Mouse (Mus musculus) bone marrow, adult 2 months (tissue): ENCODE measurements around the gene Coa7. TPM values are rescaled to one million over a fixed set of nuclear protein-coding genes. Genes with fewer than 3 reads are reported as not detected.

ENCODE experiments used
- H3K27ac ChIP-seq: fragments of 200-500 bp; 2 replicates; pipeline ENCODE4 v1.5.1; 2012; ENCODE audit warnings: low read depth, mild to moderate bottlenecking, control low read depth, inconsistent platforms, low read length; ENCODE audit not compliant: control insufficient read depth, poor library complexity, insufficient read depth
- H3K4me1 ChIP-seq: fragments of 200-500 bp; 2 replicates; pipeline ENCODE4 v1.6.1; 2011; ENCODE audit warnings: low read length; ENCODE audit not compliant: control insufficient read depth, insufficient read depth
- H3K4me3 ChIP-seq: fragments of 200-500 bp; replicated peaks from 2 replicates; pipeline ENCODE3; 2011; ENCODE audit warnings: mild to moderate bottlenecking, low read depth, low read length, control low read depth; ENCODE audit not compliant: control insufficient read depth
- CTCF ChIP-seq: fragments of 200-500 bp; IDR thresholded peaks from 2 replicates; pipeline ENCODE4 v1.5.1; 2011; ENCODE audit warnings: low read length, control low read depth; ENCODE audit not compliant: control insufficient read depth, insufficient read depth
- POLR2A ChIP-seq: fragments of 200-500 bp; IDR thresholded peaks from 2 replicates; pipeline ENCODE4 v1.6.1; 2011; ENCODE audit warnings: low read depth, mild to moderate bottlenecking, control low read depth, low read length, borderline replicate concordance; ENCODE audit not compliant: control insufficient read depth
- WGBS: fragments of 180-500 bp; shearing (Covaris S2); methylation state at CpG from one replicate; pipeline ENCODE4 v1.1.7; 2018; 5-methylcytosine and 5-hydroxymethylcytosine counted together
- polyA plus RNA-seq: library from polyadenylated mRNA; stranded (reverse); fragments of >200 nt; gene quantifications from 2 replicates; pipeline ENCODE4 v1.2.4, GENCODE M21; 2011; ENCODE audit warnings: low replicate concordance; ENCODE audit not compliant: missing spikeins, insufficient read depth, insufficient read length

Coa7 gene
- polyA plus RNA-seq, 1 experiment: 17.3 TPM

DNA sequence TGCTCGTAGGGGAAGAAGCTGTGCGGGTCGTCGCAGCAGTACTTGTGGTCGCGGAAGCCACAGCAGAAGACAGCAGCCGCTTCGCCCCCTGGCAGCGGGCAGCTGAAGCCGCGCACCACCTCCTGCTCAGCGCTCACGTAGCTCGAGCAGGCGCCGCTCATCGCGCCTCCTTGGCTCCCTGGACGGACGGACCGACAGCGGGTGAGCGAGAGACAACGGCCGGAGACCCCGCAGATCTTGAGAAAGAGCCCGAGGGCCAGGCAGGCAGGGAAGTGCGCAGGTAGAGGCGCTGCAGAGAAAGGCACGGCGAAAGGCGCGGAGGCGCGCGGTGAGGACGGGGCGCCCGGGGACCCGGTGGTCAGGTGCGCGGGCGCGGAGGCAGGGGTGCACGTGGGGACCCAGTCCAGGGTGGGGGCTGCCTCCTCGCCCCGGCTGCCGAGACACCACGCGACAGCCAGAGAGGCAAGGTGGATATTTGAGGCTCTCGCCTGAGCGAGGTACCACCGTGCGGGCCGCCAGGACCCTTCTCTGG is 55.3 kb downstream of the Coa7 start, which contains the start of gene Shisal2a:
Shisal2a (minus strand) TSS at position 167 of the 532 bp plus-strand sequence.
- H3K4me3 ChIP-seq: no peak within 1 kb of the TSS
- no peaks in the 10 kb centered on the region for H3K4me1 ChIP-seq
- no peak within 1 kb of the TSS; the same call in 1 of the 2 replicates for H3K27ac ChIP-seq
- TF ChIP-seq POLR2A (no peak), CTCF (no peak)
- whole genome bisulfite sequencing: 5% methylated on average over 55 of the region's 55 CpGs

- Histone ChIP-seq H3K4me1 (no peaks in the 10 kb centered on the region), H3K4me3 (no peak overlapping the region), H3K27ac (no peak overlapping the region)
- 66% methylated on average over 1 of the region's 1 CpGs for WGBS
- TF ChIP-seq POLR2A: no peak
- TF ChIP-seq CTCF: no peak
These were observed 58.1 kb downstream of the Coa7 start for GRCm38 (mm10) chr4:108386087-108386486.

- Histone ChIP-seq H3K27ac (no peak overlapping the region), H3K4me1 (no peaks in the 10 kb centered on the region), H3K4me3 (no peak overlapping the region)
- 42% methylated on average over 4 of the region's 4 CpGs for WGBS
- TF ChIP-seq POLR2A (no peak), CTCF (no peak)
These were observed 59.2 kb downstream of the Coa7 start for GRCm38 (mm10) chr4:108387106-108387505.

GRCm38 (mm10) chr4:108387681-108388253 is 59.8 kb downstream of the Coa7 start:
- H3K4me3 ChIP-seq: no peak overlapping the region
- 2% methylated on average over 18 of the region's 18 CpGs for WGBS

DNA sequence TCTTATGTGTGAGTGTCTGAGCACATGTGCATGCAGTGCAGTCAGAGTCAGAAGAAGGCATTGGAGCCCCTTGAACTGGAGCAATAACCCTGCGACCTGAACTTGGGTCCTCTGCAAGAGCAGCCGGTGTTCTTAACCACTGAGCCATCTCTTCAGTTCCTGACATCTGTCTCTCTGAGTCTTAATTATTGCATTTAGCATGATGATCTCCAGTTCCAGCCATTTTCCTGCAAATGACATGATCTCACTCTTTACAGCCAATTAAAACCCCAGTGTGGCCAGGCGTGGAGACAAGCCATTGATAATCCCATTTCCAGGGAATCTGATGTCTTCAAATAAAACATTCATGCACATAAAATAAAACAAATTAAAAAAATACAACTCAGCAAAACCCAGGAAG is 60.8 kb downstream of the Coa7 start:
- TF ChIP-seq CTCF: no peak
- no peak for TF ChIP-seq POLR2A
- no peak overlapping the region for H3K4me3 ChIP-seq
- no peak overlapping the region for H3K27ac ChIP-seq
- 80% methylated on average over 3 of the region's 3 CpGs for WGBS
- H3K4me1 ChIP-seq: no peaks in the 10 kb centered on the region; the same call in 1 of the 2 replicates

More at GRCm38 (mm10) chr4:108387681-108388253, 59.8 kb downstream of the Coa7 start:
- H3K4me1 ChIP-seq: no peaks in the 10 kb centered on the region
- no peak for TF ChIP-seq CTCF
- no peak overlapping the region for H3K27ac ChIP-seq

- 81% methylated on average over 5 of the region's 5 CpGs for WGBS
- Histone ChIP-seq H3K27ac (no peak overlapping the region), H3K4me3 (no peak overlapping the region), H3K4me1 (no peaks in the 10 kb centered on the region; the same call in 1 of the 2 replicates)
- no peak for TF ChIP-seq POLR2A
- no peak for TF ChIP-seq CTCF
These were observed 63.2 kb downstream of the Coa7 start for GRCm38 (mm10) chr4:108391124-108391523.

Other genes with a start within 250 kb of the Coa7 start
- 5.1 and 5.2 TPM in 2 replicates for gene Podn, start 231.7 kb upstream of the Coa7 start, polyA plus RNA-seq
- 27.1 and 81.7 TPM in 2 replicates for gene Scp2, start 183.1 kb upstream of the Coa7 start, polyA plus RNA-seq
- 8.0 and 20.0 TPM in 2 replicates for gene Echdc2, start 162.7 kb upstream of the Coa7 start, polyA plus RNA-seq
- 0.62 TPM in 1 of 2 replicates, not detected in the other for gene Zyg11a, start 110.1 kb upstream of the Coa7 start, polyA plus RNA-seq
- gene Zyg11b, start 27.0 kb upstream of the Coa7 start, polyA plus RNA-seq: 3.3 and 5.5 TPM in 2 replicates
- gene Shisal2a, start 55.2 kb downstream of the Coa7 start, polyA plus RNA-seq: not detected in 2 replicates
- 1.5 TPM in 1 of 2 replicates, not detected in the other for gene Gpx7, start 78.8 kb downstream of the Coa7 start, polyA plus RNA-seq
- 11.5 and 16.6 TPM in 2 replicates for gene Tut4, start 131.3 kb downstream of the Coa7 start, polyA plus RNA-seq